Mouse (Mus musculus) limb, embryonic 11.5 days (tissue): ENCODE results near the gene Dlgap1. TPM values are rescaled to one million over a fixed set of nuclear protein-coding genes. Genes with fewer than 3 reads are reported as not detected.

Source experiments
- ATAC-seq: fragments of 200-750 bp; cut with Nextera tagmentation; 2 replicates; pipeline ENCODE4 v1.8.0; 2017; ENCODE audit warnings: low read depth; ENCODE audit not compliant: insufficient number of reproducible peaks, low FRiP score, low TSS enrichment
- DNase-seq: peaks from one replicate; pipeline ENCODE4 v3.0.0-alpha.2; 2015; ENCODE audit warnings: low spot score
- H3K27ac ChIP-seq: fragments of 300-500 bp; sonication (generic); replicated peaks from 2 replicates; pipeline ENCODE4 v1.5.1; 2014; ENCODE audit warnings: low read depth, mild to moderate bottlenecking, low read length
- H3K27me3 ChIP-seq: fragments of 300-500 bp; sonication (generic); 2 replicates; pipeline ENCODE4 v1.6.1; 2014; ENCODE audit warnings: mild to moderate bottlenecking, low read length, mixed read lengths; ENCODE audit not compliant: control insufficient read depth, insufficient read depth
- H3K36me3 ChIP-seq: fragments of 300-500 bp; sonication (generic); 2 replicates; pipeline ENCODE4 v1.6.1; 2014; ENCODE audit warnings: mild to moderate bottlenecking, low read length, moderate library complexity, mixed read lengths; ENCODE audit not compliant: control insufficient read depth, insufficient read depth
- H3K4me1 ChIP-seq: fragments of 300-500 bp; sonication (generic); 2 replicates; pipeline ENCODE4 v1.6.1; 2014; ENCODE audit warnings: low read length, mixed read lengths; ENCODE audit not compliant: control insufficient read depth, insufficient read depth
- H3K4me2 ChIP-seq: fragments of 300-500 bp; sonication (generic); 2 replicates; pipeline ENCODE4 v1.6.1; 2014; ENCODE audit warnings: low read depth, mild to moderate bottlenecking, moderate library complexity; ENCODE audit not compliant: severe bottlenecking
- H3K4me3 ChIP-seq: fragments of 300-500 bp; sonication (generic); 2 replicates; pipeline ENCODE4 v1.5.1; 2014; ENCODE audit warnings: low read depth, low read length
- H3K9ac ChIP-seq: fragments of 300-500 bp; sonication (generic); 2 replicates; pipeline ENCODE4 v1.6.1; 2014; ENCODE audit warnings: mild to moderate bottlenecking, low read length
- H3K9me3 ChIP-seq: fragments of 300-500 bp; sonication (generic); 2 replicates; pipeline ENCODE4 v1.6.1; 2016; ENCODE audit warnings: low read length; ENCODE audit not compliant: control insufficient read depth
- WGBS: fragments of 180-500 bp; shearing (Covaris S2); extraction: QIAGEN DNeasy Blood & Tissue Kit; methylation state at CpG from one replicate; pipeline ENCODE4 v1.1.7; 2014; 5-methylcytosine and 5-hydroxymethylcytosine counted together
- polyA plus RNA-seq: library from polyadenylated mRNA; unstranded; fragments of >200 nt; fragmentation: Nextera tagmentation; extraction: Ambion mirVana; gene quantifications from 2 replicates; pipeline ENCODE4 v1.2.1, GENCODE M21; 2014

The Dlgap1 gene
- polyA plus RNA-seq, 1 experiment from 2014 or later: 0.65 TPM

DNA sequence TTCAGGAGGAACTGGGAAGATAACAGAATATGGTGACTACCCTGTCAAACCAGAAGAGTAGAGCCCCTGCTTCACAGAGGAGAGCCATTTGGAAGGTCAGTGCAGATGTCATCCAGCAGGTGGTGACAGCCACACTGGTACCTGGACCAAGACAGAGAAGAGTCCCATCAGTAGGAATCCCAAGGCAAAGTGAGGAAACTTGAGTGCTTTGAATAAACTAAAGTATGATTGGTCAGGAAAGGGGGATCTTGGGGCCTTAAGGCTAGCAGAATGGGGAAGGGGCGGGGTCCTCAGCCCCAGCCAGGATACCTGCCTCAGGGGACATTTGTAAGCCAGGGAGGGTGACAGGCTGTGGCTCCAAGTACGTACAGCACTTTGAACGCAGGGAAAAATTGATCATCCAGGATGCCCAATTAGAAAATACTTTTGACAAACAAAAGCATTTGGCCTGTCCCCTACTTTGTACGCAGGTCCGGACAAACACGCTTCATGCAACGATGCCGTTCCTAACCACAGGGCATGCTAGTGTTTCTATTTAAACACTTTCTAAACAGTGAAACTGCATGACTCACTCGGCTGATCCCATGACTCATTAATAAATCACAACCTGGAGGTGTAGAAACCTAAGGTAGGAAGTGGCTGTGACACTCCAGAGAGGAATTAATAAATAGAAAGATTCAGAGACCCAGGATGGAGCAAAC is 777.7 kb downstream of the Dlgap1 start:
- Histone ChIP-seq H3K27ac (no peak overlapping the region), H3K4me1 (peaks cover 12% of the 10 kb centered on the region), H3K4me3 (no peak overlapping the region), H3K36me3 (no peaks in the 10 kb centered on the region), H3K27me3 (no peaks in the 10 kb centered on the region), H3K4me2 (no peak overlapping the region), H3K9me3 (no peaks in the 10 kb centered on the region), H3K9ac (no peak overlapping the region)
- no peak for ATAC-seq
- 44% methylated on average over 9 of the region's 9 CpGs for WGBS
- no peak for DNase-seq

DNA sequence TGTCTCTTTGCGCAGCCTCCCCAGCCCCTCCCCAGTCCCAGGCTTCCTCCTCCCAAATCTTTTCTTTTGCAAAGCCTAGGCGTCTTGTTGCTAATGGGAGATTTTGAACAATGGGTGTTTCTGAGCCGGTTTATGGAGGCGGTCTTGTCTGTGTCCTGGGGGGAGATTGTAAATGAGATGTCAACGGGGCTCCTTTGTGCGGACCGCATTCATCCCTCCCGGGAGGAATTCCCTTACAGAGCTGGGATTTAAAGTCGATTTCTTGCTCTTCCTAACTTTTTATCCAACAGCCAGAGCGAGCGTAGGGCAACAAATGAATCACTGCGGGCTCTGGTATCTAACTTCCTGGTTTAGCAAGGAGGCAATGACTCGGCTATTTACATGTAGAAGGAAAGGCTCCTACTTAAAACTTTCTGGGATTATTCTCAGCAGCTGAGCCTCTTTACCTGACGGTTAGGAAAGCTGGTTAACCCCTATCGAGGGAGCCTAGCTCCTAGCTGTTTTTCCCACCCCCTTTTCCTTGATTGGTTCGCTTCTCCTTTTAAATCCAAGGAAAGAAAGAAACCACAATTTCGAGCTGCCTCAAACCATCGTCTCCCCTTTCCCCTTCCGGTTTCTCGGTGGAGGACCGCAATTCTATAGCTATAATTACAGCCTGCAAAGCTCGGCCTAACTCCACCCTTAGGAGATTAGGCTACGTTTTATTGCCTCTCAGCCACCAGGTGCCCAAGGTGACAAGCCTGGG is 779.0 kb downstream of the Dlgap1 start:
- peak overlapping the region; percentile 61 for H3K27ac ChIP-seq
- under 1% methylated on average over 23 of the region's 23 CpGs for WGBS
- H3K9me3 ChIP-seq: no peaks in the 10 kb centered on the region
- peak overlapping the region; percentile 56 for H3K4me2 ChIP-seq
- DNase-seq (peak; percentile 65), ATAC-seq (no peak; the same call in 1 of the 2 replicates)
- no peaks in the 10 kb centered on the region for H3K36me3 ChIP-seq
- H3K4me3 ChIP-seq: peak overlapping the region; percentile 21
- H3K27me3 ChIP-seq: no peaks in the 10 kb centered on the region
- peak overlapping the region; percentile 51 for H3K9ac ChIP-seq
- H3K4me1 ChIP-seq: peaks cover 12% of the 10 kb centered on the region

DNA sequence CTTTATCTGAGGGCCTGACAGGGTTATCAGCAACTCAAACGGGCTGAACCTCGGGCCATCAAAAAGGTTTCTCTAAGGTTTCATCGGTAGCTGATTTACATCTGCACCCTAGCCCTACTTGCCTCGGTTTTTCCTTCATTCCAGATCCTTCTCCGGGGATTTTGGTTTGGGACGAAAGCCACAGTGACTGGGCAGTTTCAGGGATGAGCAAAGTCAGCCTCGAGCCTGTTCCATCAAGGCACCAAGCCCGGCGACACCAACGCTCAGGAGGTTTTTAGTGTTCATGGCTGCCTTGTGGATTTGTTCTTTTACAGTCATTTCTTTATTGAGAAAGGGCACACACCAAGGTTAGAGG is 779.6 kb downstream of the Dlgap1 start:
- DNase-seq (no peak), ATAC-seq (no peak)
- 0 out of 2 replicates have a peak overlapping the region, but pooled peaks have one; percentile 21 for H3K4me3 ChIP-seq
- peaks cover 12% of the 10 kb centered on the region for H3K4me1 ChIP-seq
- H3K4me2 ChIP-seq: peak overlapping the region; percentile 56
- H3K27ac ChIP-seq: peak overlapping the region; percentile 61
- WGBS: 3% methylated on average over 10 of the region's 10 CpGs
- H3K9ac ChIP-seq: no peak overlapping the region; the same call in 1 of the 2 replicates
- no peaks in the 10 kb centered on the region for H3K27me3 ChIP-seq
- no peaks in the 10 kb centered on the region for H3K9me3 ChIP-seq
- H3K36me3 ChIP-seq: no peaks in the 10 kb centered on the region

DNA sequence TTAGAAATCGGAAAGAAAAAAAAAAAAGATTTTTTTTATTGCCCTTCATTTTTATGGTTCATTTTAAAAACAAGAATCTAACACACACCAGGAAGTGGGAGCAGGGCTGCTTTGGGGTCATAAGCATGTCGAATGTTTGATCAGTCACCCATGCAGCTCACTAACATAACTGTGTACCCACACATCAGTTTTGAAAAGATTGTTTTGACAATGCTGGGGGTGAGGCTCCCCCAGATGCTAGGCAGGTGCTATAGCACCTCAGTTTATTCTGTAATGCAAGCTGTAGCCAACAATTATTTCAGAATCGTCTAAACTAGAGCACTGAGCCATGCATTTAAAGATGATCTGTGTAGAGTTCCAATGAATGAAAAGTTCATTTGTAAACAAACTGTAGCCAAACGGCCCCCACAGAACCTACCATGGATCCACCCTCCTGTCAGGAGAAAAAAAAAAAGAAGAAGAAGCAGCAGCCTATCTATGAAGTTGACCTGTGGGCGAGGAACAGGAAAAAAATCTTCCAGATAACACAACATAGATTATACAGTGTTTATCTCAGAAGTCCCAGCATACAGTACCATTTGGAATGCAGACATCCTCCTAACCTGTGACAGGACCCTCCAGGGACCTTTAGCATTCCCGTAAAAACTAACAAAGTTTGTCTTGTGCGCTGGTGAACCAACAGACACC is 780.2 kb downstream of the Dlgap1 start:
- Histone ChIP-seq H3K9me3 (no peaks in the 10 kb centered on the region), H3K4me2 (no peak overlapping the region), H3K36me3 (no peaks in the 10 kb centered on the region), H3K4me3 (no peak overlapping the region), H3K27me3 (no peaks in the 10 kb centered on the region), H3K27ac (no peak overlapping the region), H3K4me1 (peaks cover 12% of the 10 kb centered on the region), H3K9ac (no peak overlapping the region)
- 45% methylated on average over 7 of the region's 7 CpGs for WGBS
- no peak for ATAC-seq
- DNase-seq: no peak

DNA sequence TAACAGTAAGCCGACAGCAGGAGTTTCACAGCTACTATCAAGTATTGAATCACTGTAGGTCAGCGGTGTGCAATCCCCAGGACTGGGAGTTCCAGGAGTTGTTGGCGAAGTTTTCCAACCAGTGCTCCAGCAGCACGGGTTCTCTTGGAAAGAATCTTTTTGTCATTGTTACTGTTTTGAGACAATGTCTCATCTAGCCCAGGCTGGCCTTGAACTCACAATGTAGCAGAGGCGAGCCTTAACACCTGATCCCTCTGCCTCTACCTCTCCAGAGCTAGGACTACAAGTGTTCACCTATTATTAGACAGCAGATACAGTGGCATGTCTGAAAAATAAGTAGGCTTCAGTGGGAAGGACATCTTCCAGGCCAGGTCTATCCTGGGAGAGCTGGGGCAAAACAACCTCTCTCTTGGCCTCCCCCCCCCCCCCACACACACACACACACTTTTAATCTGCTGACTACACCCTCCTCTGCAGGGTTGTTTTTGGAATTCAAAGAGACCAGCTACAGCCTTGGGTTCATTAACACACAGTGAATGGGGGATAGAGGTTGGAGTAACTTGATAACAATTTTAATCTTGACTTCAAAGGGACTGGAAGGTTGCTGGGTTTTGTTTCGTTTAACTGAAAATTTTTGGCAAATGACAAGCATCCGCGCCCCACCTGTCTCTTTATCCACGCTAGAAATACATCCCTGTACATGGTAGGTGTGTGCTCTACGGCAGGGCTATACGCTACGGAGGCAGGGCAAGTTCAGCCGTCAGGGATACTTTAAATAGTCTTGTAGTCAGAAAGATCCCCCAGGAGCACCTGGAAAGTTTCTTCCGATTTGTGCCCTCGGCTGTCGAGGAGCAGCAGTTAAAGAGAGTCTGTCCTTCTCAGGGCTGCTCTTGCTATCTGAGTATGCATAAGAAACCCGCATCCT is 781.6 kb downstream of the Dlgap1 start:
- H3K4me1 ChIP-seq: peaks cover 16% of the 10 kb centered on the region
- 32% methylated on average over 17 of the region's 17 CpGs for WGBS

DNA sequence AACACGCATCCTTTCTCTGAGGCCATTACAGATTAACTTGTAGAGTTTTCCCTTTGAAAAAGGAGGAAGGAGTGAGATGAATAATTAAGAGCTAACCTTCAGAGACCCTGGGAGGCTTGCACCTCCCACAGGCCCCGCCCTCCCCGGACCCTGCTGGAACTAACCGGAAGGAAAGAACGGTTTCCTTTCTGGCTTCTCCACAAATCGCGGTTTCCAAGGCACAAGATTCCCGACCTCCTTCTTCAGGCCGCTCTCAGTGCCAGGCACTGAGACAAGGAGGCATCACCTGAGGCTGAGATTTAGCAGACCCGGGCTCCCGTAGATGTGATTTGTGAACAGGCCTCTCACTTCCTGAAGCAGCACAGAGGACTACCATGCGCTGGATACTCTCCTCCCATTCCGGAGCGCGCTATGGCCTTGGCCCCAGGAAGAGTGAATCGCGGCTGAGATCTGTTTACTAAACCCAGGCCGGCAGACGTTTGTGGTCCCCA is 782.3 kb downstream of the Dlgap1 start:
- no peaks in the 10 kb centered on the region for H3K27me3 ChIP-seq
- H3K27ac ChIP-seq: no peak overlapping the region
- peak overlapping the region; percentile 30 for H3K4me3 ChIP-seq
- peaks cover 16% of the 10 kb centered on the region for H3K4me1 ChIP-seq
- 3% methylated on average over 19 of the region's 19 CpGs for WGBS
- no peak for ATAC-seq
- peak overlapping the region; percentile 59 for H3K9ac ChIP-seq
- peak; percentile 74 for DNase-seq
- H3K4me2 ChIP-seq: peak overlapping the region; percentile 42
- H3K36me3 ChIP-seq: no peaks in the 10 kb centered on the region
- no peaks in the 10 kb centered on the region for H3K9me3 ChIP-seq

More for the DNA sequence above, 781.6 kb downstream of the Dlgap1 start:
- no peak for ATAC-seq
- no peak overlapping the region for H3K4me3 ChIP-seq
- DNase-seq: no peak
- no peaks in the 10 kb centered on the region for H3K27me3 ChIP-seq
- no peaks in the 10 kb centered on the region for H3K36me3 ChIP-seq
- no peaks in the 10 kb centered on the region for H3K9me3 ChIP-seq
- H3K9ac ChIP-seq: no peak overlapping the region
- H3K27ac ChIP-seq: no peak overlapping the region
- peak overlapping the region; percentile 42 for H3K4me2 ChIP-seq

DNA sequence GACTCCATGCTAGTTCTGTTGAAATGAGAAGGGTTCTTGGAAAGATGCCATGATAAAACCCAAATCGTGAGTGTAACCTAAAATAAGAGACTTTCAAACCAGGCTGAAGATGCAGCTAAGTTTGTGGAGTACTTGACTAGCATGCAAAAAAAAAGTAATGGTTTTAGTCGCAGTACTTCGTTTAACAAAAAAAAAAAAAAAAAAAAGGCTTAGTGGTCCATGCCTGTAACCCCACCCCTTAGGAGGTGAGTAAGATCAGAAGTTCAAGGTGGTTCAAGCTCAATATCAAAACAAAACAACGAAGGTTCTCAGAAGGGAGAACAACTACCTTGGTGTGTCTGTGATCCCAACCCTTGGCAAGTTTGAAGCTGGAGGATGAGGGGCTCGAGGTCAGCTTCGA is 782.8 kb downstream of the Dlgap1 start:
- no peaks in the 10 kb centered on the region for H3K36me3 ChIP-seq
- H3K4me3 ChIP-seq: peak overlapping the region; percentile 30
- no peaks in the 10 kb centered on the region for H3K9me3 ChIP-seq
- peak overlapping the region; percentile 42 for H3K4me2 ChIP-seq
- DNase-seq (no peak), ATAC-seq (no peak)
- no peak overlapping the region for H3K27ac ChIP-seq
- WGBS: 52% methylated on average over 6 of the region's 6 CpGs
- H3K4me1 ChIP-seq: peaks cover 16% of the 10 kb centered on the region
- H3K9ac ChIP-seq: no peak overlapping the region
- no peaks in the 10 kb centered on the region for H3K27me3 ChIP-seq
